Mouse (Mus musculus): ENCODE results near the gene Wwox. TPM values are rescaled to one million over a fixed set of nuclear protein-coding genes. Genes with fewer than 3 reads are reported as not detected.

The Wwox gene
- polyA plus RNA-seq, 1 experiment: 17.3 TPM

- no peak overlapping the region for H3K27ac ChIP-seq (ENCODE audit: insufficient read depth, low read length)
- no peaks in the 10 kb centered on the region for H3K4me1 ChIP-seq (ENCODE audit: control insufficient read depth, insufficient read depth, low read length)
- TF ChIP-seq POLR2A (IDR thresholded peaks at IDR 0.05; ENCODE audit: extremely low read depth, insufficient read depth, low read length) (no peak), CTCF (IDR thresholded peaks at IDR 0.05; ENCODE audit: extremely low read depth, insufficient read depth, low read length) (no peak)
- H3K4me3 ChIP-seq (ENCODE audit: insufficient read depth, low read length): no peak overlapping the region
These were observed 187.4 kb downstream of the Wwox start for GRCm38 (mm10) chr8:114626897-114627296.

DNA sequence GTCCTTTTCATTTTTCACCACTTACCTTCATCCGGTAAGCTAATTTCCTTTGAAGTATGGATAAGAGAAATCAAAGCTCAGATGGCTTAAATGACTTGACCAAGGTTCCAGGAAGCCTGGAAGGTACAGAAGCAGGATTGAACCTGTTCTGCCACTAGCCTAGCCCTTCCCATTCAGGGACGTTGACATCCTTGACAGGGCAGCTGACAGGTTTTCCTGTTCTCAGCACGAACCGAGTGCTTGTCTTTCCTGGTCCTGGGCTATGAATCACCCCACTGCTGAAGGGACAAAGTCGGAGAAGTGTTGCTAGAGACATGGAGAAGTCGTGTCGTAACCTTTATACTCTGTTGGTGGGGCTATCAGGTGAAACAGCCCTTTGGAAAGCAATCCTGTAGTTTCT is 190.3 kb downstream of the Wwox start:
- no peak for TF ChIP-seq CTCF (IDR thresholded peaks at IDR 0.05; ENCODE audit: extremely low read depth, insufficient read depth, low read length)
- no peak for TF ChIP-seq POLR2A (IDR thresholded peaks at IDR 0.05; ENCODE audit: extremely low read depth, insufficient read depth, low read length)
- Histone ChIP-seq H3K4me1 (ENCODE audit: control insufficient read depth, insufficient read depth, low read length) (no peaks in the 10 kb centered on the region), H3K4me3 (ENCODE audit: insufficient read depth, low read length) (no peak overlapping the region), H3K27ac (ENCODE audit: insufficient read depth, low read length) (no peak overlapping the region)

- Histone ChIP-seq H3K4me1 (ENCODE audit: control insufficient read depth, insufficient read depth, low read length) (no peaks in the 10 kb centered on the region), H3K4me3 (ENCODE audit: insufficient read depth, low read length) (no peak overlapping the region), H3K27ac (ENCODE audit: insufficient read depth, low read length) (no peak overlapping the region)
- TF ChIP-seq POLR2A (IDR thresholded peaks at IDR 0.05; ENCODE audit: extremely low read depth, insufficient read depth, low read length): no peak
- no peak for TF ChIP-seq CTCF (IDR thresholded peaks at IDR 0.05; ENCODE audit: extremely low read depth, insufficient read depth, low read length)
These were observed 191.6 kb downstream of the Wwox start for GRCm38 (mm10) chr8:114631087-114631486.

GRCm38 (mm10) chr8:114634151-114634550 is 194.7 kb downstream of the Wwox start:
- TF ChIP-seq POLR2A (IDR thresholded peaks at IDR 0.05; ENCODE audit: extremely low read depth, insufficient read depth, low read length) (no peak), CTCF (IDR thresholded peaks at IDR 0.05; ENCODE audit: extremely low read depth, insufficient read depth, low read length) (no peak)
- no peak overlapping the region for H3K4me3 ChIP-seq (ENCODE audit: insufficient read depth, low read length)
- no peak overlapping the region for H3K27ac ChIP-seq (ENCODE audit: insufficient read depth, low read length)

DNA sequence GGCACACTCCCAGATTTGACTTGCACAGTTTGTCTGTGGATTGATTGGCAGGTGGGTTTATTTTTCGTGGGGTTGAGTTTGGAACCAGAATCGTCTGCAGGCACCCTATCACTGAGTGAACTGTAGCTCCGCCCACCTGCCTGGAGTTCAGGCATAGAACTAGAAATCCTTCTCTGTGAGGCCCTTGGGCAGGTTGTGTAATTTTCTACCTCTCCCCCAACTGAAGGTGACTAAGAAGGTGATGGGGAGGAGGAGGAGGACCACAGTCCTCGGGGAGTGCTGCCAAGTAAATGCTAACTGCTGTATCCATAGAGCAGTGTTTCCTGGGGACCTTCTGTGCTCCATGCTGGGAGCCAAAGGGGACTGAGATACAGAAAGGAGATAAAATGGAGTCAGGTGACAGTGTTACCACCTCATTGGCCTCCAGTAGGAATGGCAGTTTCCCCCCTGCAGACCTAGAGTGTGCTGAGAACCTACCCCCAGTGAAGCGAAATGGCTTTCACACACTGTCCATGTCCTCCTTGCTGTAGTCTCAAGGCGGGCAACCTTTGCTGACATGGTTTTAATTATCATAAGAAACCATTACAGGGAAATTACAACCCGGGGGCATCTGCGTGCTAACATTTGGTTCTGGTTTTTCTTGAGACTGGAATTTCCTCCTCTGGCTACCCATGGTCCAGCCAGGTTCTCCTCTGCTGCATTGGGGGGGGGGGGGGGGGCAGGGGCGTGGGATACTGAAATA is 195.4 kb downstream of the Wwox start:
- TF ChIP-seq CTCF (IDR thresholded peaks at IDR 0.05; ENCODE audit: extremely low read depth, insufficient read depth, low read length): no peak
- TF ChIP-seq POLR2A (IDR thresholded peaks at IDR 0.05; ENCODE audit: extremely low read depth, insufficient read depth, low read length): no peak
- H3K27ac ChIP-seq (ENCODE audit: insufficient read depth, low read length): no peak overlapping the region
- H3K4me1 ChIP-seq (ENCODE audit: control insufficient read depth, insufficient read depth, low read length): no peaks in the 10 kb centered on the region

More at GRCm38 (mm10) chr8:114634151-114634550, 194.7 kb downstream of the Wwox start:
- no peaks in the 10 kb centered on the region for H3K4me1 ChIP-seq (ENCODE audit: control insufficient read depth, insufficient read depth, low read length)

DNA sequence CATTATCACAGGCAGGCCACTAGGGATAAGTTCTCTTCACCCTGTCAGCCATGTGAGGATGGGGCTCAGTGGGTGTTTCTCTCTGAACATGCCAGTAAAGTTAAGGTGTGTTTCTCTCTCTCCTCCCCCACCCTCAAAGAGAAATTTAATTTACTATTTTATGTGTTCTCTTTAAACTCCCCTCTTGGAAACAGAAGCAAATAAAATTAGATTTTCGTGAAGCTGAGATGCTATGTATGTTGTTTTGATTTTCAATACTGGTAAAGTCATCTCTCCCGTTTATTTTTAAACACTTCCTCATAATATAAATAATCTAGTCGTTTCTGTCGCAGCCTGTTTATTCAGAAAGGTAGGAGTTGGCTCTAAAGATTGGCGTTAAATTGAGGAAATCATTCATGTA is 196.9 kb downstream of the Wwox start:
- Histone ChIP-seq H3K4me3 (ENCODE audit: insufficient read depth, low read length) (no peak overlapping the region), H3K4me1 (ENCODE audit: control insufficient read depth, insufficient read depth, low read length) (no peaks in the 10 kb centered on the region), H3K27ac (ENCODE audit: insufficient read depth, low read length) (no peak overlapping the region)
- TF ChIP-seq CTCF (IDR thresholded peaks at IDR 0.05; ENCODE audit: extremely low read depth, insufficient read depth, low read length) (no peak), POLR2A (IDR thresholded peaks at IDR 0.05; ENCODE audit: extremely low read depth, insufficient read depth, low read length) (no peak)

More for the DNA sequence above, 195.4 kb downstream of the Wwox start:
- no peak overlapping the region for H3K4me3 ChIP-seq (ENCODE audit: insufficient read depth, low read length)

DNA sequence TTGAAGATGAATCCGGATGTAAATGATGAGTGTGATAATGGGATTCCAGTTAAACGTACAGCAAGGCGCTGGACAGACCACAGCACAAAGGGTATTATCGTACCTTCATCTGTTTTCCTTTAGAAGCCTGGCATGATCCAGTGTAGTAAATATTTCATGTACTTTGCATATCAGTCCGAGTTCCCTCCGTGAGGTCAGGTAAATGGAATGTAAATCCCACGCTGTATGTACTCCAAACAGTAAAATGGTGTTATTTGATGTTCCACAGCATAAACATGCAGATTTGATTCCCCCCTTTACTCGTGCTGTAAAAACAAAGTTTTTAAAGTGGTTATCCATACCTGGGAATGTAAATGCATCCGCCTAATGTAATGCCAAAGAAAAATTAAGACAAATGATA is 202.4 kb downstream of the Wwox start:
- Histone ChIP-seq H3K4me3 (ENCODE audit: insufficient read depth, low read length) (no peak overlapping the region), H3K4me1 (ENCODE audit: control insufficient read depth, insufficient read depth, low read length) (no peaks in the 10 kb centered on the region), H3K27ac (ENCODE audit: insufficient read depth, low read length) (no peak overlapping the region)
- no peak for TF ChIP-seq POLR2A (IDR thresholded peaks at IDR 0.05; ENCODE audit: extremely low read depth, insufficient read depth, low read length)
- no peak for TF ChIP-seq CTCF (IDR thresholded peaks at IDR 0.05; ENCODE audit: extremely low read depth, insufficient read depth, low read length)

DNA sequence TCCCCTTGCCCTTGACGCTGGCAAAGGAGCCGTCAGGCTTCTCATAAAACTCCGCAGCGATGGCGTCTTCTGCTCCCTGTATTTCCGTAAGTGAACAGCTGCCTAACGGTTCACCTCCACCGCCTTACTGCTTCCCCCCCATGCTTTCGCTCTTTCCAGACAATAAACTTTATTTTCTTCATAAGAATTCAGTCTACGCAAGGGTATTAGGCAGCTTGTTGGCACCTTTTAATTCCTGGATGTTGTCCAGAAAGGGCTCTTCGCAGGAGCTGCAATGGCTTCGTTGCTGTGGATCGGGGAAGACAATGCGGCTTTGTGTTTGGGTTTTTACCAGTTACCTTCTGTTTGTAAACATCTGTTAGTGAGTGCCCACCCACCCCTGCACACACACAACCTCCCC is 211.3 kb downstream of the Wwox start:
- Histone ChIP-seq H3K4me1 (ENCODE audit: control insufficient read depth, insufficient read depth, low read length) (no peaks in the 10 kb centered on the region), H3K27ac (ENCODE audit: insufficient read depth, low read length) (no peak overlapping the region), H3K4me3 (ENCODE audit: insufficient read depth, low read length) (peak overlapping the region; percentile 4; the same call in 1 of the 2 replicates)
- TF ChIP-seq POLR2A (IDR thresholded peaks at IDR 0.05; ENCODE audit: extremely low read depth, insufficient read depth, low read length) (no peak), CTCF (IDR thresholded peaks at IDR 0.05; ENCODE audit: extremely low read depth, insufficient read depth, low read length) (no peak)

DNA sequence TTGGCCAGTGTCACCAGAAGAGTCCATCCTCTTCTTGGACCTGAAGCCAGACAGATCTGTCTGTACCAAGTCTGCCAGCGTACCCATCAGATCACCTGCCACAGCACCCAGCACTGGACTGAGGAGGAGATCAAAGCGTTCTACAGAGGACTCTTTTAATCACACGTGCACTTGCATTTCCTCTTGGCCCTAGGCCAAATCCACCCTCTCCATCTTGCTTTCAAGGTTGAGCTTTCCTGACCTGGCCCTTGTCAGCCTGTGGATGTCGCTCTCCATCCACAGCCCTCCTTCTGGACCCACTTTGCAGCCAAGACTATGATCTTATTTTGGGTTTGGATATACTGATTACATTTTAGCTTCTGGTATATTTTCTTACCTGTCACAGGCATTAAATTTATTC is 218.3 kb downstream of the Wwox start:
- Histone ChIP-seq H3K4me1 (ENCODE audit: control insufficient read depth, insufficient read depth, low read length) (no peaks in the 10 kb centered on the region), H3K27ac (ENCODE audit: insufficient read depth, low read length) (no peak overlapping the region), H3K4me3 (ENCODE audit: insufficient read depth, low read length) (no peak overlapping the region)
- TF ChIP-seq POLR2A (IDR thresholded peaks at IDR 0.05; ENCODE audit: extremely low read depth, insufficient read depth, low read length): no peak
- no peak for TF ChIP-seq CTCF (IDR thresholded peaks at IDR 0.05; ENCODE audit: extremely low read depth, insufficient read depth, low read length)

DNA sequence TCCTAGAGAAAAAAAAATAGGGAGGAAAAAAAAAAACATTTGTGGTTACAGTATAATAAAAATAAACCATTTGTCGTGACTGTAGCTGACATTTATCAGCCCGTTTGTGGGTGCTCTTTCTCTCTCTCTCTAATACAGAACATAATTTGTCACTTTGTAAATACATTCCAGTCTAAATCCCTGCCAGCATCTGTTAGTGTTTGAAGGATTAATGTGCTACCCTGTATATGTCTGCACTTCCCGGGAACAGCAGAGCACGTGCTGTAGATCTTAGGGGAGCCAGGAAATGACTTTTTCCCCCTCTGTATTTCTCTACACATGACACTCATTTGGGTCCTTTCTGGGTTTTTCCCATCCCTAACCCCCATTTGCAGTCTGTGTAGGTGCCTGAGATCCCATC is 219.0 kb downstream of the Wwox start:
- no peak overlapping the region for H3K27ac ChIP-seq (ENCODE audit: insufficient read depth, low read length)
- no peaks in the 10 kb centered on the region for H3K4me1 ChIP-seq (ENCODE audit: control insufficient read depth, insufficient read depth, low read length)
- no peak overlapping the region for H3K4me3 ChIP-seq (ENCODE audit: insufficient read depth, low read length)
- TF ChIP-seq CTCF (IDR thresholded peaks at IDR 0.05; ENCODE audit: extremely low read depth, insufficient read depth, low read length) (no peak), POLR2A (IDR thresholded peaks at IDR 0.05; ENCODE audit: extremely low read depth, insufficient read depth, low read length) (no peak)
